In genomic region chr15:36669748-36670147, GRCm38 (mm10) we compare ENCODE assay signal across 11 mouse cellular contexts.
DNase-seq lines count a peak whose midpoint lies in the region; ATAC-seq lines count a peak whose summit lies in the region.
"Had no signal": no experiment of that assay in that cellular context is flagged by ENCODE, and none has a peak within 500 bp of the region (broad histone marks: within the 10 kb centered on the region; RNA-seq: fewer than 3 reads in every experiment).

No protein-coding gene starts in this region.

- no peak overlapping the region for H3K4me3 ChIP-seq in heart, embryonic 13.5 days
- H3K4me3 ChIP-seq in midbrain, embryonic 13.5 days (replicated peaks), result no peak overlapping the region
- no peak overlapping the region for H3K4me3 ChIP-seq in midbrain, embryonic 14.5 days (replicated peaks; ENCODE audit: low read depth, low read length)
- H3K4me3 ChIP-seq in stomach, embryonic 16.5 days (replicated peaks; ENCODE audit: low read length), result no peak overlapping the region
- H3K4me3 ChIP-seq: erythroblast, embryonic 14.5 days had no signal

- H3K9me3 ChIP-seq in heart, embryonic 13.5 days, result no peaks in the 10 kb centered on the region
- H3K9me3 ChIP-seq in midbrain, embryonic 13.5 days, result no peaks in the 10 kb centered on the region
- H3K9me3 ChIP-seq in midbrain, embryonic 14.5 days (ENCODE audit: control insufficient read depth, low read length), result no peaks in the 10 kb centered on the region
- H3K9me3 ChIP-seq in stomach, embryonic 16.5 days (replicated peaks; ENCODE audit: control insufficient read depth, low read length), result no peaks in the 10 kb centered on the region

- no peak overlapping the region for H3K27ac ChIP-seq in heart, embryonic 13.5 days (replicated peaks)
- H3K27ac ChIP-seq in midbrain, embryonic 13.5 days, result no peak overlapping the region
- H3K27ac ChIP-seq in midbrain, embryonic 14.5 days (replicated peaks; ENCODE audit: low read depth, low read length), result no peak overlapping the region
- no peak overlapping the region for H3K27ac ChIP-seq in stomach, embryonic 16.5 days (ENCODE audit: low read length)

- H3K4me2 ChIP-seq in heart, embryonic 13.5 days, result peak overlapping the region; percentile 55
- peak overlapping the region; percentile 14; the same call in 1 of the 2 replicates for H3K4me2 ChIP-seq in midbrain, embryonic 13.5 days (replicated peaks)
- H3K4me2 ChIP-seq in midbrain, embryonic 14.5 days (ENCODE audit: low read length), result no peak overlapping the region
- no peak overlapping the region for H3K4me2 ChIP-seq in stomach, embryonic 16.5 days (ENCODE audit: low read depth, low read length)

- no peak overlapping the region for H3K9ac ChIP-seq in heart, embryonic 13.5 days
- H3K9ac ChIP-seq in midbrain, embryonic 13.5 days (replicated peaks), result no peak overlapping the region
- no peak overlapping the region for H3K9ac ChIP-seq in midbrain, embryonic 14.5 days (replicated peaks; ENCODE audit: low read length)
- no peak overlapping the region for H3K9ac ChIP-seq in stomach, embryonic 16.5 days (ENCODE audit: low read length)

- ATAC-seq in heart, embryonic 13.5 days (ENCODE audit: extremely low read depth, insufficient number of reproducible peaks, low FRiP score, low TSS enrichment), result no peak
- ATAC-seq in midbrain, embryonic 13.5 days, result peak; percentile 45; the same call in 1 of the 2 replicates
- ATAC-seq in midbrain, embryonic 14.5 days (ENCODE audit: low FRiP score, low TSS enrichment), result no peak
- peak; percentile 56; the same call in 1 of the 2 replicates for ATAC-seq in stomach, embryonic 16.5 days (ENCODE audit: insufficient read depth, low FRiP score)

- peaks cover 7% of the 10 kb centered on the region for H3K4me1 ChIP-seq in heart, embryonic 13.5 days
- H3K4me1 ChIP-seq in midbrain, embryonic 13.5 days (replicated peaks), result peaks cover 5% of the 10 kb centered on the region
- 0 out of 2 replicates have a peak, but pooled peaks cover 4% of the 10 kb centered on the region for H3K4me1 ChIP-seq in midbrain, embryonic 14.5 days (ENCODE audit: control insufficient read depth, insufficient read depth, low read length)
- 0 out of 2 replicates have a peak, but pooled peaks cover 5% of the 10 kb centered on the region for H3K4me1 ChIP-seq in stomach, embryonic 16.5 days (ENCODE audit: control insufficient read depth, insufficient read depth, low read length)

- H3K27me3 ChIP-seq in heart, embryonic 13.5 days (replicated peaks), result no peaks in the 10 kb centered on the region
- no peaks in the 10 kb centered on the region for H3K27me3 ChIP-seq in midbrain, embryonic 13.5 days
- H3K27me3 ChIP-seq in midbrain, embryonic 14.5 days (ENCODE audit: control insufficient read depth, insufficient read depth, low read length), result no peaks in the 10 kb centered on the region
- no peaks in the 10 kb centered on the region for H3K27me3 ChIP-seq in stomach, embryonic 16.5 days (ENCODE audit: control insufficient read depth, insufficient read depth, low read length)
- H3K27me3 ChIP-seq: CH12.LX had no signal

- no peaks in the 10 kb centered on the region for H3K36me3 ChIP-seq in heart, embryonic 13.5 days
- no peaks in the 10 kb centered on the region for H3K36me3 ChIP-seq in midbrain, embryonic 13.5 days
- no peaks in the 10 kb centered on the region for H3K36me3 ChIP-seq in midbrain, embryonic 14.5 days (ENCODE audit: control insufficient read depth, insufficient read depth, low read length)
- no peaks in the 10 kb centered on the region for H3K36me3 ChIP-seq in stomach, embryonic 16.5 days (ENCODE audit: control insufficient read depth, insufficient read depth, low read length)

- WGBS in heart, embryonic 13.5 days, result 25% methylated on average over 12 of the region's 12 CpGs
- 27% methylated on average over 12 of the region's 12 CpGs for WGBS in midbrain, embryonic 13.5 days
- 23% methylated on average over 12 of the region's 12 CpGs for WGBS in midbrain, embryonic 14.5 days
- WGBS in stomach, embryonic 16.5 days, result 29% methylated on average over 12 of the region's 12 CpGs

- intact Hi-C loops in heart, postnatal 14 days (cut with DNase I), result no loop called here

- no peak for DNase-seq in heart, postnatal 14 days
- no peak for DNase-seq in midbrain, embryonic 14.5 days
- peak; percentile 55 for DNase-seq in embryo, embryonic 9.5 days (ENCODE audit: extremely low spot score)
- no peak for DNase-seq in cerebellum, adult 11-12 months
- no peak for DNase-seq in spleen, adult 18-20 months
- DNase-seq: right cerebral cortex, postnatal 25 days had no signal

Comparison
In these comparisons a context has a peak if more than half of its experiments do, and no peak if none do; other contexts are left out.
1. ATAC-seq: peak in midbrain, embryonic 13.5 days (single experiment) and stomach, embryonic 16.5 days (single experiment); none in heart, embryonic 13.5 days (single experiment) and midbrain, embryonic 14.5 days (single experiment).
2. H3K4me2 ChIP-seq: peak in heart, embryonic 13.5 days (single experiment) and midbrain, embryonic 13.5 days (single experiment); none in midbrain, embryonic 14.5 days (single experiment) and stomach, embryonic 16.5 days (single experiment).